Mouse (Mus musculus) hindbrain, embryonic 11.5 days (tissue): ENCODE measurements at regions not wholly inside any gene's neighbourhood (a gene's known extent, or its start where the extent isn't known, plus 50 kb on each side); places are given as distances from the start of the nearest gene placed in this dataset.
A peak's percentile ranks its signal among the peaks of the same experiment; 100 is the strongest.

Source experiments
- ATAC-seq: fragments of 200-750 bp; cut with Nextera tagmentation; 2 replicates; pipeline ENCODE4 v1.8.0; 2017; ENCODE audit warnings: mild to moderate bottlenecking, moderate TSS enrichment, moderate library complexity; ENCODE audit not compliant: low FRiP score
- DNase-seq: peaks from one replicate; pipeline ENCODE4 v3.0.0-alpha.2; 2015; ENCODE audit warnings: low spot score
- H3K27ac ChIP-seq: fragments of 300-500 bp; sonication (generic); 2 replicates; pipeline ENCODE4 v1.5.1; 2014; ENCODE audit warnings: mild to moderate bottlenecking, low read depth, low read length
- H3K27me3 ChIP-seq: fragments of 300-500 bp; sonication (generic); 2 replicates; pipeline ENCODE4 v1.6.1; 2014; ENCODE audit warnings: mild to moderate bottlenecking, low read length, moderate library complexity, mixed read lengths; ENCODE audit not compliant: control insufficient read depth, insufficient read depth
- H3K36me3 ChIP-seq: fragments of 300-500 bp; sonication (generic); 2 replicates; pipeline ENCODE4 v1.6.1; 2014; ENCODE audit warnings: mild to moderate bottlenecking, low read length, moderate library complexity, mixed read lengths; ENCODE audit not compliant: control insufficient read depth, insufficient read depth
- H3K4me1 ChIP-seq: fragments of 300-500 bp; sonication (generic); replicated peaks from 2 replicates; pipeline ENCODE4 v1.6.1; 2014; ENCODE audit warnings: low read length, mixed read lengths; ENCODE audit not compliant: control insufficient read depth, insufficient read depth
- H3K4me2 ChIP-seq: fragments of 300-500 bp; sonication (generic); replicated peaks from 2 replicates; pipeline ENCODE4 v1.6.1; 2014; ENCODE audit warnings: mild to moderate bottlenecking, low read depth, low read length
- H3K4me3 ChIP-seq: fragments of 300-500 bp; sonication (generic); 2 replicates; pipeline ENCODE4 v1.5.1; 2014; ENCODE audit warnings: low read depth, low read length
- H3K9ac ChIP-seq: fragments of 300-500 bp; sonication (generic); 2 replicates; pipeline ENCODE4 v1.6.1; 2014; ENCODE audit warnings: low read depth, low read length
- H3K9me3 ChIP-seq: fragments of 300-500 bp; sonication (generic); 2 replicates; pipeline ENCODE4 v1.6.1; 2016; ENCODE audit warnings: low read length; ENCODE audit not compliant: control insufficient read depth
- WGBS: fragments of 180-500 bp; shearing (Covaris S2); extraction: QIAGEN DNeasy Blood & Tissue Kit; methylation state at CpG from one replicate; pipeline ENCODE4 v1.1.7; 2014; 5-methylcytosine and 5-hydroxymethylcytosine counted together

GRCm38 (mm10) chr7:72751501-72751917 lies 445.1 kb upstream of the Mctp2 start:
- Histone ChIP-seq H3K9me3 (no peaks in the 10 kb centered on the region), H3K9ac (no peak overlapping the region), H3K4me1 (no peaks in the 10 kb centered on the region), H3K4me3 (no peak overlapping the region), H3K27ac (0 out of 2 replicates have a peak overlapping the region, but pooled peaks have one; percentile 8), H3K36me3 (no peaks in the 10 kb centered on the region), H3K4me2 (no peak overlapping the region), H3K27me3 (no peaks in the 10 kb centered on the region)
- ATAC-seq (peak; percentile 49; the same call in 1 of the 2 replicates), DNase-seq (peak; percentile 27)
- WGBS = 51% methylated on average over 10 of the region's 10 CpGs

GRCm38 (mm10) chr7:72753053-72753559 lies 446.7 kb upstream of the Mctp2 start:
- no peak for ATAC-seq

GRCm38 (mm10) chr7:72762711-72763110 lies 456.3 kb upstream of the Mctp2 start:
- Histone ChIP-seq H3K9me3 (no peaks in the 10 kb centered on the region), H3K36me3 (no peaks in the 10 kb centered on the region), H3K4me3 (no peak overlapping the region), H3K4me1 (no peaks in the 10 kb centered on the region), H3K27ac (no peak overlapping the region), H3K4me2 (no peak overlapping the region), H3K9ac (no peak overlapping the region), H3K27me3 (no peaks in the 10 kb centered on the region)
- DNase-seq (no peak), ATAC-seq (no peak)
- WGBS = 64% methylated on average over 1 of the region's 1 CpGs

More at GRCm38 (mm10) chr7:72753053-72753559, 446.7 kb upstream of the Mctp2 start:
- Histone ChIP-seq H3K36me3 (no peaks in the 10 kb centered on the region), H3K9me3 (no peaks in the 10 kb centered on the region), H3K4me3 (no peak overlapping the region), H3K27me3 (no peaks in the 10 kb centered on the region), H3K9ac (no peak overlapping the region), H3K4me2 (no peak overlapping the region), H3K27ac (no peak overlapping the region), H3K4me1 (no peaks in the 10 kb centered on the region)
- DNase-seq = no peak
- 65% methylated on average over 3 of the region's 3 CpGs for WGBS

GRCm38 (mm10) chr7:72768705-72769104 lies 462.3 kb upstream of the Mctp2 start:
- Histone ChIP-seq H3K27me3 (no peaks in the 10 kb centered on the region), H3K4me1 (no peaks in the 10 kb centered on the region), H3K36me3 (no peaks in the 10 kb centered on the region), H3K4me3 (no peak overlapping the region), H3K9me3 (no peaks in the 10 kb centered on the region), H3K27ac (no peak overlapping the region), H3K9ac (no peak overlapping the region), H3K4me2 (no peak overlapping the region)
- ATAC-seq (no peak), DNase-seq (no peak)
- WGBS = 76% methylated on average over 4 of the region's 4 CpGs

- peak overlapping the region; percentile 79 for H3K27ac ChIP-seq
- no peak overlapping the region for H3K9ac ChIP-seq
- no peaks in the 10 kb centered on the region for H3K9me3 ChIP-seq
- DNase-seq = peak; percentile 69
- no peak overlapping the region for H3K4me2 ChIP-seq
- H3K4me1 ChIP-seq = no peaks in the 10 kb centered on the region
- WGBS = 27% methylated on average over 3 of the region's 3 CpGs
- H3K4me3 ChIP-seq = no peak overlapping the region
- H3K27me3 ChIP-seq = no peaks in the 10 kb centered on the region
- ATAC-seq = peak; percentile 97
- no peaks in the 10 kb centered on the region for H3K36me3 ChIP-seq
These were observed 467.8 kb upstream of the Mctp2 start for GRCm38 (mm10) chr7:72774031-72774770.

GRCm38 (mm10) chr7:72774771-72775119 lies 468.3 kb upstream of the Mctp2 start:
- WGBS = 41% methylated on average over 3 of the region's 3 CpGs
- no peak overlapping the region for H3K9ac ChIP-seq
- H3K27ac ChIP-seq = peak overlapping the region; percentile 79
- no peak overlapping the region for H3K4me2 ChIP-seq
- ATAC-seq (no peak), DNase-seq (no peak)
- H3K4me3 ChIP-seq = no peak overlapping the region
- H3K27me3 ChIP-seq = no peaks in the 10 kb centered on the region
- no peaks in the 10 kb centered on the region for H3K36me3 ChIP-seq
- H3K4me1 ChIP-seq = no peaks in the 10 kb centered on the region
- H3K9me3 ChIP-seq = no peaks in the 10 kb centered on the region

GRCm38 (mm10) chr7:72787306-72787705 lies 480.9 kb upstream of the Mctp2 start:
- Histone ChIP-seq H3K9ac (no peak overlapping the region), H3K4me3 (no peak overlapping the region), H3K4me1 (no peaks in the 10 kb centered on the region), H3K9me3 (no peaks in the 10 kb centered on the region), H3K4me2 (no peak overlapping the region), H3K27me3 (no peaks in the 10 kb centered on the region), H3K27ac (no peak overlapping the region), H3K36me3 (no peaks in the 10 kb centered on the region)
- DNase-seq (no peak), ATAC-seq (no peak)
- WGBS = 67% methylated on average over 1 of the region's 1 CpGs

- Histone ChIP-seq H3K9ac (no peak overlapping the region), H3K36me3 (no peaks in the 10 kb centered on the region), H3K4me1 (no peaks in the 10 kb centered on the region), H3K4me3 (no peak overlapping the region), H3K27ac (no peak overlapping the region), H3K9me3 (no peaks in the 10 kb centered on the region), H3K4me2 (no peak overlapping the region), H3K27me3 (no peaks in the 10 kb centered on the region)
- 48% methylated on average over 2 of the region's 2 CpGs for WGBS
- peak; percentile 6 for DNase-seq
- ATAC-seq = no peak
These were observed 481.9 kb upstream of the Mctp2 start for GRCm38 (mm10) chr7:72788261-72788660.

- Histone ChIP-seq H3K4me3 (no peak overlapping the region), H3K36me3 (no peaks in the 10 kb centered on the region), H3K27me3 (no peaks in the 10 kb centered on the region), H3K4me1 (no peaks in the 10 kb centered on the region), H3K4me2 (no peak overlapping the region), H3K27ac (no peak overlapping the region), H3K9ac (no peak overlapping the region), H3K9me3 (no peaks in the 10 kb centered on the region)
- WGBS = 93% methylated on average over 3 of the region's 3 CpGs
- no peak for DNase-seq
- ATAC-seq = no peak
These were observed 515.7 kb upstream of the Mctp2 start for GRCm38 (mm10) chr7:72822142-72822541.
